Mouse (Mus musculus): Measurements from ENCODE around the gene Chmp2a.

DNA sequence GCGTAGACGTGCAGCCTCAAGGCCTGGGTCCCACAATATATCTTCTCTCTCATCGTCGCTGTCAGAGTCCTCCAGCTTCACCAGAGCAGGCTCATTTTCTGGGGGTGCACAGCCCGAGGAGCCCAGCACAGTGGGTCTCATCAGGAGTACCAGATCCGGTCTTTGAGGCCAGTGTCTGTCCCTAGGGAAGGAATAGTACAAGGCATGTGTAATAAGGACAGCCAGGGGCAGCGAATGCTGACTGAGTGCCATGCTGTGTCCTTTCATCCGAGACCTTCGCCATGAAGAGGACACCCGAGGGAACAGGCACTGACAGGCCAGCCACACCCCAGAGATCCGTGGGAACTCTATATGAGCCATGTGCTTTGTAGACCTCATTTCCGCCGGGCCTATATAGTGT, 18.4 kb upstream of the Chmp2a start:
- TF ChIP-seq CTCF (IDR thresholded peaks at IDR 0.05; ENCODE audit: low read depth): no peak
- no peak for TF ChIP-seq EP300 (IDR thresholded peaks at IDR 0.05; ENCODE audit: low read depth)

Measured in liver, postnatal 0 days (tissue).